Mouse (Mus musculus): ENCODE results near the gene Itgb3.

DNA sequence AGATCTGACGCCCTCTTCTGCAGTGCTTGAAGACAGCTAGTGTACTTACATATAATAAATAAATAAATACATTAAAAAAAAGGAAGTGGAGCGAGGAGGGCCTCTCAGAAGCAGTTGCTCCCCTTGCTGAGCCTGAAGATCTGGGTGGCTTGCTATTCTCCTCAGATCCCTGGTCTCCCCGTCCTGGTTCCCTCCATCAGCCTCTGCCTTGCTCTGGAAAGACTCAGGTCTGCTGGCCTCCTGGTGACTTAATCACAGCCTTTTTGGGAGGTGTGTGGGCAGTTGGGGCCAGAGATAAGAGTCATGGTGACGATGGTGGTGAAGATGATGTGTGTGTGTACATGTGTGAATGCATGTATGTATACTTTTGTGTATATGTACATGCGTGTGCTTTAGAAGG, 20.8 kb downstream of the Itgb3 start:
- no peak for TF ChIP-seq EP300 (optimal IDR thresholded peaks at IDR 0.05)
- TF ChIP-seq CTCF (IDR thresholded peaks at IDR 0.05; ENCODE audit: low read depth), result no peak
